Comparison of ENCODE assay signal across 8 mouse cellular contexts in genomic region chr9:42054339-42055272, GRCm38 (mm10).
DNase-seq lines count a peak whose midpoint lies in the region; ATAC-seq and TF ChIP-seq lines count a peak whose summit lies in the region.
"Had no signal": no experiment of that assay in that cellular context is flagged by ENCODE, and none has a peak within 500 bp of the region (broad histone marks: within the 10 kb centered on the region; RNA-seq: fewer than 3 reads in every experiment).

No protein-coding gene starts in this region.

- peak; percentile 76 for ATAC-seq in hindbrain, embryonic 15.5 days (ENCODE audit: low FRiP score, low read depth)

- H3K4me2 ChIP-seq in hindbrain, embryonic 15.5 days, result no peak overlapping the region
- H3K4me2 ChIP-seq: limb, embryonic 13.5 days had no signal

- no peaks in the 10 kb centered on the region for H3K9me3 ChIP-seq in hindbrain, embryonic 15.5 days
- peaks cover 8% of the 10 kb centered on the region; the same call in 1 of the 2 replicates for H3K9me3 ChIP-seq in midbrain, embryonic 10.5 days (replicated peaks)
- H3K9me3 ChIP-seq: limb, embryonic 13.5 days had no signal

- H3K27me3 ChIP-seq in hindbrain, embryonic 15.5 days, result no peaks in the 10 kb centered on the region
- peaks cover 83% of the 10 kb centered on the region for H3K27me3 ChIP-seq in midbrain, embryonic 10.5 days (ENCODE audit: low read depth, poor library complexity, severe bottlenecking)
- H3K27me3 ChIP-seq: limb, embryonic 13.5 days had no signal

- TF ChIP-seq POLR2A in brain, embryonic 14.5 days (IDR thresholded peaks at IDR 0.05; ENCODE audit: borderline replicate concordance, extremely low read depth, insufficient read depth, insufficient read length, poor library complexity, severe bottlenecking), result no peak

- H3K4me3 ChIP-seq in hindbrain, embryonic 15.5 days, result no peak overlapping the region
- H3K4me3 ChIP-seq in midbrain, embryonic 10.5 days, result no peak overlapping the region
- H3K4me3 ChIP-seq: limb, embryonic 13.5 days had no signal

- 48% methylated on average over 20 of the region's 20 CpGs for WGBS in hindbrain, embryonic 15.5 days
- WGBS in midbrain, embryonic 10.5 days, result 70% methylated on average over 20 of the region's 20 CpGs

- H3K36me3 ChIP-seq in hindbrain, embryonic 15.5 days, result no peaks in the 10 kb centered on the region
- H3K36me3 ChIP-seq in midbrain, embryonic 10.5 days, result no peaks in the 10 kb centered on the region
- H3K36me3 ChIP-seq: limb, embryonic 13.5 days had no signal

- peak; percentile 31; the same call in 1 of the 2 replicates for TF ChIP-seq CTCF in brain, embryonic 14.5 days (IDR thresholded peaks at IDR 0.05; ENCODE audit: borderline replicate concordance, extremely low read depth, insufficient read depth, insufficient read length)

- H3K9ac ChIP-seq in hindbrain, embryonic 15.5 days, result no peak overlapping the region
- H3K9ac ChIP-seq: limb, embryonic 13.5 days had no signal

- H3K4me1 ChIP-seq in hindbrain, embryonic 15.5 days (replicated peaks), result peaks cover 25% of the 10 kb centered on the region
- H3K4me1 ChIP-seq in midbrain, embryonic 10.5 days, result peaks cover 31% of the 10 kb centered on the region

- DNase-seq in brain, embryonic 14.5 days (ENCODE audit: low read depth), result peak; percentile 93
- peak; percentile 96 for DNase-seq in cerebellum, adult 9-10 months
- DNase-seq in layer of hippocampus, adult 9-10 months (ENCODE audit: low spot score), result peak; percentile 62
- peak; percentile 40 for DNase-seq in midbrain, embryonic 10.5 days (ENCODE audit: low spot score)
- DNase-seq in B cell, adult 2 months, result no peak
- DNase-seq in adipocyte (ENCODE audit: low spot score), result no peak

- H3K27ac ChIP-seq in hindbrain, embryonic 15.5 days (replicated peaks), result peak overlapping the region; percentile 70
- H3K27ac ChIP-seq in midbrain, embryonic 10.5 days (replicated peaks), result no peak overlapping the region
- H3K27ac ChIP-seq: limb, embryonic 13.5 days had no signal

Comparison
In these comparisons a context has a peak if more than half of its experiments do, and no peak if none do; other contexts are left out.
1. DNase-seq: peak in brain, embryonic 14.5 days (single experiment), cerebellum, adult 9-10 months (single experiment), layer of hippocampus, adult 9-10 months (single experiment) and midbrain, embryonic 10.5 days (single experiment); none in B cell, adult 2 months (0 of 2) and adipocyte (single experiment).